Mouse (Mus musculus) ES-Bruce4 (cell line): ENCODE data around the gene Pclaf.

Source experiments
- CTCF ChIP-seq: IDR thresholded peaks from one replicate; pipeline ENCODE4 v1.8.1; 2011; ENCODE audit warnings: low read depth, low read length
- EP300 ChIP-seq: IDR thresholded peaks from 2 replicates; pipeline ENCODE4 v1.6.1; 2011; ENCODE audit warnings: low read depth, low read length; ENCODE audit not compliant: insufficient read depth
- POLR2A ChIP-seq: IDR thresholded peaks from one replicate; pipeline ENCODE4 v1.8.1; 2011; ENCODE audit warnings: low read length; ENCODE audit not compliant: insufficient read depth

DNA sequence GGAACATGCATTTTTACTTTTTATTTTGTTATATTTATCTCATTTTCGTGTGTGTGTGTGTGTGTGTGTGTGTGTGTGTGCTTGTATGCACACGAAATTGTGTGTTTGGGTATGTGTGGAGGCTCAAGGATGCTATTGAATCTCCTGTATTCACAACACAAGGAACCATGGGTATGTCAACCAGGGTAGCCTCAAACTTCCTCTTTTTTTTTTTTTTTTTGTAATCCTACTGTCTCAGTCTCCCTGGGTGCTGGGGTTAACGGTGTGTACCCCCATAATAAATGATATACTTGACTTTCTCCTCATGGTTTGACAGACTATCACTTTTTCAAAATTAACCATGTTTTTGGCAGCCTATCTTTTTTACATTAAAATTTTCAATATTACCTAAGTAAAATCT, 12.8 kb downstream of the Pclaf start:
- TF ChIP-seq CTCF (no peak), POLR2A (no peak), EP300 (no peak)
